Mouse (Mus musculus) liver, adult 10 weeks (tissue): ENCODE results near the gene Nadk. TPM values are rescaled to one million over a fixed set of nuclear protein-coding genes. Genes with fewer than 3 reads are reported as not detected.

ENCODE experiments used
- polyA plus RNA-seq: library from polyadenylated mRNA; stranded (reverse); fragments of 350-450 nt; fragmentation: Illumina TruSeq; extraction: RNeasy Lipid Tissue Mini Kit (QIAGEN cat#74804); gene quantifications from one replicate; pipeline ENCODE4 v1.2.3, GENCODE M21; 2014; ENCODE audit warnings: low read depth, low replicate concordance

Nadk gene
- 62.2 TPM for polyA plus RNA-seq

DNA sequence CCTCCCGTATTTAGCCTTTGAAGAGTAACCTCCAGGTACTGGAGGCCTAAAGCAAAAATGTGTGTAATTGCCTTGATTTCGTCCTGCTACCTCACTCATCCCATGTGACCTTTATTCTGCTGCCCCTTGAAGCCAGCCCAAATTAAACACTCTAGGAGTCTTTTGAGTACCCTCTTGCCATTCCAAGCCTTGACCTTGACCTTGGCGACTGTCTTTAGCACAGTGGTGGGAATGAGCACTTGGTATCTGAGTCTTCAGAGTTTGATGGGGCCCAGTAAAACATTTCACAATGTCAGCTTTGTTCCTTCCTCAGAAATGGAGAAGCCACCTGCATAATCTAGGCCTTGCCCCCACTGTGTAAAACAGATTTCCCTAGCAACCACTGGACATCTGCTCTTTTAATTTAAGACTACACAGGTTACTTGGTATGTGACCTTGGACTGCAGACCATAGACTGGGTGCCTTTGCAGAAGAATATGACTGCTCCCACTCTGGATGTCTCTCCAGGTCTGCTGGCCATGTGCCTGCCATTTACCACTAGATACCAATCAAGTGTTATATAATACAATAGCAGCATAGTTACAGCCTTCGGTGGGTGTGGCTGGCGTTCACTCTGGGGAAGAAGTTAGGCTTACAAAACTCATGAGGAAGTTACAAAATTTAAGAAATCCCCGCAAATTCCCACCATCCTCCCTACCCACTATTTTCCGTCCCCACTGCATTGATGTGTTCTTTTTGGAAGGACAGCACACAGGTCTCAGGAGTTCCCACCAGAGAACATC is at the start of gene Nadk:
Gene Nadk, plus strand, starts transcription at position 718 of the 782 bp plus-strand sequence.

DNA sequence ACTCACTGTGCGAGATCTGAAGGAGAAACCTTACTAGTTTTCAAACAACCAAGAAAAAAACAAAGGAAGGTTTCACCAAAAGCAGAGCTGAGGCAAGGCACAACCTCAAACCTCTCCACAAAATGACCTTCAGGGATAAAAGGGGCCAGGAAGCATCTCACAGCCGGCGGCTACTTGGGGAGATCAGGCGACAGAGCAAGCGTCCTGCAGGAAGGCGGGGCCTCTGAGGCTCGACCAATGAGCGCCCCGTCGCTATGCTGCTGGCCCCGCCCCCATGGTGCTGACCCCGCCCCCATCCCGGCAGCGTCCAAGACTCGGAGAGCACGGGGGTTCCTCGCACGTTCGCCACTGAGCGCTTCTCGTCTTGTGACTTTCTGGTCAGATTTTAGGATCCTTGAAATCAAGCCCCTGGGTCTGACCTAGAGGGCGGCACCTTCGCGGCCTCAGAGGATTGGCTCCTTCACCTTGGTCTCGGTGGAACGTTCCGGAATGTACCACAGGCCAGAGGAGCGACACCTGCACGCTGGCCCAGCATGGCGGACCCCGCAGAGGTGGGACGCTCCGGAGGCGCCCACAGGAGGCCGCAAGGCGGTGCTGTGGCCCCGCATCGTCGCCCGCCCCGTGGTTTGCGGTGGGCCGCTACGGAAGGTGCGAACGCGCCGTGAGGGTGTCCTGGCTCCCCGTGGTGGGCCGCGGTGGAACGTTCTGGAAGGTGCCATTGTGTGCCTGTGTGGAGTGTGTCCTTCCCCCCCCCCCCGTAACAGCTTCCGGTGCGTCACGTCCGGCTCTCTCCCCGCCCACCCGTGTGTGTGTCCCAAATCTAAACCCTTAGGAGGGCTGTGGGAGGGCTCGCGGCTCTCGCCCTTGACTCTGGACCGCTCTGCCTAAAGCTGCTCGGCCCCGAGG is 39.2 kb downstream of the Nadk start, which contains the start of gene Slc35e2:
Gene Slc35e2, plus strand, starts transcription at position 326 of the 906 bp plus-strand sequence.

DNA sequence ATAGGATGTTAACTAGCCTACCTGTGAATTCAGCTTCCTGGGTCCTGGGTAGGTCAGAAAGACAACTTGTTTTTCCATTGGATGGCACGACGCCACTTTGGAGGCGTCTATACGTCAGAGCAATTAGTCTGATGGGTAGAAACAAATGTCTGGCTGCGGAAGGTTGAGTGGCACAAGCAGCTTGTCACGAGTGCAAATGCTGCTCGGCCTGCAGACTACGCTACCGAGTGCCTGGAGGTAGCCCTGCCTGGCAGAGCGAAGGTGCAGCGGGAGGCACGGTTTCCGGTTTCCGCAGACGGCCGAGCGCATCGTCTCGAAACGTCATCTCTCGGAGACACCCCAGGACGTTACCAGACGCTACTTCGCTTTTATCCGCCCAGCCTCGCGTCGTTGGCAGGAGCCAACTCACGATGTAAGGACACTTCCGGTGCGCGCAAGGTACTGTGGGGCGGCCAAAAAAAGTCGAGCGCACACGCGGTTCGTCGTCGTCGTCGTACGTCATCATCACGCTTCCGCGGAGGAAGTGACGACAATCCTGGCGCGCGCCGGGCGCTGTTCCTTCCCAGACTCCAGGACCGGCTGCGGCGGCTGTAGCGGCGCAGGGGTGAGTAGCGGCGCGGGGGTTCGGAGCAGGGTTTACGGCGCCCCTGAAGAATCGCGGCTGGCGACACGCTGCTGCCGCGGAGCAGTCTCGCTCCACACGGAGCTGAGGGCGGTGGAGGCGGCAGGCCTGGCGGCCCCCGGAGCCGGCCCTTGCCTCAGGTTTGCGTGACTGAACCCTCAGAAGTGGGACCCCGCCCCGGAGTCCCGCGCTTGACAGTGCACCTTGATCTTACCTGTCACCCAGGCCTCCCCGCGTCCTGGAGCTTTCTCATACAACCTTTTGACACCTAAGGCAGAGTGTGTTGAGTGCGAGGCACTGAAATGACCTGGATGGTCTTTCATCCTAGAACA is 62.4 kb downstream of the Nadk start, which contains the start of gene Cdk11b:
Gene Cdk11b, plus strand, starts transcription at position 517 of the 954 bp plus-strand sequence.

Other genes with a start within 250 kb of the Nadk start
- 3.4 TPM for gene Prkcz, start 201.0 kb upstream of the Nadk start, polyA plus RNA-seq
- not detected for gene Gabrd, start 164.3 kb upstream of the Nadk start, polyA plus RNA-seq
- not detected for gene Cfap74, start 153.2 kb upstream of the Nadk start, polyA plus RNA-seq
- gene Tmem52, start 93.3 kb upstream of the Nadk start, polyA plus RNA-seq = not detected
- gene Gnb1, start 71.0 kb upstream of the Nadk start, polyA plus RNA-seq = 39.2 TPM
- gene Slc35e2, start 39.0 kb downstream of the Nadk start, polyA plus RNA-seq = 30.8 TPM
- 28.7 TPM for gene Cdk11b, start 62.5 kb downstream of the Nadk start, polyA plus RNA-seq
- not detected for gene Gm10563, start 83.0 kb downstream of the Nadk start, polyA plus RNA-seq
- gene Mmp23, start 91.0 kb downstream of the Nadk start, polyA plus RNA-seq = 0.26 TPM
- 0.87 TPM for gene Mib2, start 106.8 kb downstream of the Nadk start, polyA plus RNA-seq
- not detected for gene Fndc10, start 132.0 kb downstream of the Nadk start, polyA plus RNA-seq
- gene Ssu72, start 142.4 kb downstream of the Nadk start, polyA plus RNA-seq = 50.5 TPM
- not detected for gene Tmem240, start 172.4 kb downstream of the Nadk start, polyA plus RNA-seq
- gene Atad3a, start 198.7 kb downstream of the Nadk start, polyA plus RNA-seq = 11.7 TPM
- 0.11 TPM for gene Vwa1, start 212.3 kb downstream of the Nadk start, polyA plus RNA-seq
- 1.9 TPM for gene Tmem88b, start 223.5 kb downstream of the Nadk start, polyA plus RNA-seq
- not detected for gene Ankrd65, start 228.1 kb downstream of the Nadk start, polyA plus RNA-seq
- 46.8 TPM for gene Mrpl20, start 240.5 kb downstream of the Nadk start, polyA plus RNA-seq